Mouse (Mus musculus) stomach, postnatal 0 days (tissue): ENCODE results near the gene Trappc4.

ENCODE experiments used
- CTCF ChIP-seq: IDR thresholded peaks from 2 replicates; pipeline ENCODE4 v1.5.1; 2016; ENCODE audit warnings: antibody characterized with exemption, low read depth, mild to moderate bottlenecking, moderate library complexity
- EP300 ChIP-seq: optimal IDR thresholded peaks from 2 replicates; pipeline ENCODE3; 2016; ENCODE audit warnings: antibody characterized with exemption

- TF ChIP-seq CTCF (peak; percentile 72), EP300 (no peak)
Observed at GRCm38 (mm10) chr9:44357207-44357606, 50.2 kb downstream of the Trappc4 start.
